Mouse (Mus musculus): ENCODE measurements around the gene Ppp1cc. TPM values are rescaled to one million over a fixed set of nuclear protein-coding genes. Genes with fewer than 3 reads are reported as not detected.
"Not testable (repeated sequence)": the region's sequence is repeated elsewhere in the genome, so short reads cannot be mapped to it uniquely, and the experiment has no call there.

Ppp1cc gene
- polyA plus RNA-seq, 1 experiment from 2014 or later: 114 TPM

DNA sequence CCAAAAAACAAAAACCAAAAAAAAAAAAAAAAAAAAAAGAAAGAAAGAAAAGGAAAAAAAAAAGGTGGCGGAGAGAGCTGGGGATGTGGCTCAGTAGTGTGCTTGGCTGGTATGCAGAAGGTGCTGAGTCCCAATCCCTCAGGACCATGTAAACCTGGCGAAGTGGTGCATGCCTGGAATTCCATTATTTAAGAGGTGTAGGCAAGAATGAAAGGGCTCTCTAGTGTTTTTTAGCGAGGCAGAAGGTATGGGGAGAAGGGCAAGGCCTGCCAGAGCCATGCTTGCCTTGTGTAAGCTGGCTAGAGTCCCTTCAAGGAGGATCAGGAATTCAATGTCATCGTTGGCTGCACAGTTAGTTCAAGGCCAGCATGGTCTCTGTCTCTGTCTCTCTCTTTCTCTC is 13.3 kb upstream of the Ppp1cc start:
- Histone ChIP-seq H3K4me2 (ENCODE audit: low read depth, low read length) (peak overlapping the region; percentile 71), H3K4me3 (ENCODE audit: low read depth, low read length) (peak overlapping the region; percentile 58; the same call in 1 of the 2 replicates), H3K9ac (ENCODE audit: low read depth, low read length) (no peak overlapping the region), H3K27ac (ENCODE audit: low read length) (peak overlapping the region; percentile 83), H3K4me1 (ENCODE audit: control insufficient read depth, low read depth, low read length) (peaks cover 12% of the 10 kb centered on the region), H3K9me3 (replicated peaks; ENCODE audit: control insufficient read depth, low read length) (no peaks in the 10 kb centered on the region), H3K36me3 (ENCODE audit: control insufficient read depth, insufficient read depth) (no peaks in the 10 kb centered on the region), H3K27me3 (ENCODE audit: control insufficient read depth, insufficient read depth, low read depth, low read length) (no peaks in the 10 kb centered on the region)
- ATAC-seq (ENCODE audit: low read depth): no peak
- WGBS (ENCODE audit: insufficient replicate concordance): 57% methylated on average over 4 of the region's 4 CpGs

DNA sequence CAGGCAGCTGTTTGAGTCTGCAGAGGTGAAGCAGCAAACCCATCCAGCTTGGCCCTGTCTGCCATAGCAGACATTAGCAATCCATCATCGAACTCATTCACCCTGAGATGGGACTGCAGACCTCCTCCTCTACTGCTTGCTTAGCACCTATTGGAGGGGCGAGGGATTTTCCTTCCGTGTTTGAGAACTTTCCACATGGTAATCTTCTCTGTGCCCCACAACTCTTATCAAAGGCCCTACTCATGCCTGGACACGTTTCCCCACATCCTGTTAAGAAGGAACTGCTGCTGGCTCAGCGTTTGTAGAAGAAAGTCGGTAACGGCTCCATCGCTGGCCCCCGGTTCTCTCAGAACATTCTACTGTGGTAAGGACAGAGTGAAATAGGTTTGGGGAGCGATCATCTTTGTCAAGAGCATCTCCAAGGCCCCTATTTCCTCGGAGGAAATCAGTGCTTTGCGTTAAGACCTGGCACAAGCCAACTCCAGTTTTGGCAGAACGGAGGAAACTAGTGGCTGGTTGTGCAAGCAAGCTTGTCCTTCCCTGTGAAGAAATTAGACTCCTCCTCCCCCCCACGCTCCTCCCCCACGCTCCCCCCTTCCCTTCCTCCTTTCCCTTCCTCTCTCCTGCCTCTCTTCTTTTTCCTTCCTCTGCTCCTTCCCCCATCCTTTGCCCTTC is 12.6 kb upstream of the Ppp1cc start:
- no peaks in the 10 kb centered on the region for H3K36me3 ChIP-seq (ENCODE audit: control insufficient read depth, insufficient read depth)
- peak overlapping the region; percentile 54 for H3K9ac ChIP-seq (ENCODE audit: low read depth, low read length)
- H3K27me3 ChIP-seq (ENCODE audit: control insufficient read depth, insufficient read depth, low read depth, low read length): no peaks in the 10 kb centered on the region
- peak overlapping the region; percentile 58 for H3K4me3 ChIP-seq (ENCODE audit: low read depth, low read length)
- peak overlapping the region; percentile 83 for H3K27ac ChIP-seq (ENCODE audit: low read length)
- 8% methylated on average over 15 of the region's 15 CpGs for WGBS (ENCODE audit: insufficient replicate concordance)
- peaks cover 12% of the 10 kb centered on the region for H3K4me1 ChIP-seq (ENCODE audit: control insufficient read depth, low read depth, low read length)
- ATAC-seq (ENCODE audit: low read depth): peak; percentile 63
- H3K4me2 ChIP-seq (ENCODE audit: low read depth, low read length): peak overlapping the region; percentile 71
- no peaks in the 10 kb centered on the region for H3K9me3 ChIP-seq (replicated peaks; ENCODE audit: control insufficient read depth, low read length)

DNA sequence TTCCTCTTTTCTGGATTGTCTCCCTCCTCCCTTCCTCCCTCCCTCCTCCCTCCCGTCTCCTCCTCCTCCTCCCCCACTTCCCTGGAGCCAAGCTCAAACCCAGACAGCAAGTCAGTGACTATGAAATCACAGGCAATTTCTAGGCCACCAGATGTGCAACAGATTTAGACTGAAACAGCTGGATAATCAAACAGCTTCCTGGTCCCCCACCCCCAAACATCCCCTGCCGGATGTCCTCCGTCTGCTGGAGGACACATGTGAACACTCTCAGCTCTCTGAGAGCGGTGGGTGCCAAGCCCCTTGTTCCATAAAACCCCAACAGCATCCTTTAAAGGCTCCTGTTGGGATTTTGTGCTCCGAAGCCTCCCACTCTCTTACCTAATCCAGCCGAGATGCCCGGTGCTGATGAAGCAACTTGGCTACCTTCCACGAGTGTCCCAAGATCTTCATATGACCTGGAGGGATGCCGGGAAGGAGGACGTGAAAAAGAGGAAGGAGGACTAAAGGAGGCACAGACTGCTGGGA is 12.0 kb upstream of the Ppp1cc start:
- Histone ChIP-seq H3K36me3 (ENCODE audit: control insufficient read depth, insufficient read depth) (no peaks in the 10 kb centered on the region), H3K9me3 (replicated peaks; ENCODE audit: control insufficient read depth, low read length) (no peaks in the 10 kb centered on the region), H3K4me3 (ENCODE audit: low read depth, low read length) (peak overlapping the region; percentile 58), H3K27me3 (ENCODE audit: control insufficient read depth, insufficient read depth, low read depth, low read length) (no peaks in the 10 kb centered on the region), H3K9ac (ENCODE audit: low read depth, low read length) (no peak overlapping the region), H3K27ac (ENCODE audit: low read length) (peak overlapping the region; percentile 46), H3K4me1 (ENCODE audit: control insufficient read depth, low read depth, low read length) (peaks cover 12% of the 10 kb centered on the region), H3K4me2 (ENCODE audit: low read depth, low read length) (peak overlapping the region; percentile 71)
- WGBS (ENCODE audit: insufficient replicate concordance): 20% methylated on average over 10 of the region's 10 CpGs
- peak; percentile 4; the same call in 1 of the 2 replicates for ATAC-seq (ENCODE audit: low read depth)

DNA sequence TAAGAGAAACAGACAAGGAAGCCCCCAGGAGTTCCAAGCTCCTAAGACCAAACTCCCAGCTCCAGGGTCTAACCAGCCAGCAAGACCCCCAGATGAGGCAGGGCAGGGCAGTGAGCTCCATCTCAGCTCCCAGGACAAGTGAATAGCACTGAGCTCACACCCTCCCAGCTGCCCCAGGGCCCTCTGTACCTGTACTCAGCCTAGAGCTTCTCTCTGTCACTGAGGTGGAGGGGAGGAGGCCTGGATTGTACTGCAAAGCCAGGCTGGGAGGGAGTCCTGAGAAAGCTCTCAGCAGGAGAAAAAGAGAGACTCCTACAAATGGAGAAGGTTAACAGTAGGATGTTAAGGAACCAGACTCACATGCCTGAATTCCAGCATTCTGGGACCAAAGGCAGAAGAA is 11.5 kb upstream of the Ppp1cc start:
- Histone ChIP-seq H3K27me3 (ENCODE audit: control insufficient read depth, insufficient read depth, low read depth, low read length) (no peaks in the 10 kb centered on the region), H3K9ac (ENCODE audit: low read depth, low read length) (no peak overlapping the region), H3K4me3 (ENCODE audit: low read depth, low read length) (no peak overlapping the region), H3K36me3 (ENCODE audit: control insufficient read depth, insufficient read depth) (no peaks in the 10 kb centered on the region), H3K4me2 (ENCODE audit: low read depth, low read length) (no peak overlapping the region), H3K27ac (ENCODE audit: low read length) (peak overlapping the region; percentile 11), H3K9me3 (replicated peaks; ENCODE audit: control insufficient read depth, low read length) (no peaks in the 10 kb centered on the region), H3K4me1 (ENCODE audit: control insufficient read depth, low read depth, low read length) (peaks cover 12% of the 10 kb centered on the region)
- no peak for ATAC-seq (ENCODE audit: low read depth)

GRCm38 (mm10) chr5:122148107-122148506 is 10.0 kb upstream of the Ppp1cc start:
- WGBS (ENCODE audit: insufficient replicate concordance): 75% methylated on average over 1 of the region's 1 CpGs
- ATAC-seq (ENCODE audit: low read depth): no peak
- H3K27ac ChIP-seq (ENCODE audit: low read length): no peak overlapping the region

GRCm38 (mm10) chr5:122149259-122149658 is 8.8 kb upstream of the Ppp1cc start:
- 45% methylated on average over 4 of the region's 4 CpGs for WGBS (ENCODE audit: insufficient replicate concordance)
- H3K27me3 ChIP-seq (ENCODE audit: control insufficient read depth, insufficient read depth, low read depth, low read length): no peaks in the 10 kb centered on the region

More at GRCm38 (mm10) chr5:122148107-122148506, 10.0 kb upstream of the Ppp1cc start:
- H3K36me3 ChIP-seq (ENCODE audit: control insufficient read depth, insufficient read depth): no peaks in the 10 kb centered on the region
- H3K27me3 ChIP-seq (ENCODE audit: control insufficient read depth, insufficient read depth, low read depth, low read length): no peaks in the 10 kb centered on the region
- no peak overlapping the region for H3K4me3 ChIP-seq (ENCODE audit: low read depth, low read length)
- H3K9me3 ChIP-seq (replicated peaks; ENCODE audit: control insufficient read depth, low read length): no peaks in the 10 kb centered on the region
- peaks cover 12% of the 10 kb centered on the region for H3K4me1 ChIP-seq (ENCODE audit: control insufficient read depth, low read depth, low read length)
- no peak overlapping the region for H3K4me2 ChIP-seq (ENCODE audit: low read depth, low read length)
- no peak overlapping the region for H3K9ac ChIP-seq (ENCODE audit: low read depth, low read length)

DNA sequence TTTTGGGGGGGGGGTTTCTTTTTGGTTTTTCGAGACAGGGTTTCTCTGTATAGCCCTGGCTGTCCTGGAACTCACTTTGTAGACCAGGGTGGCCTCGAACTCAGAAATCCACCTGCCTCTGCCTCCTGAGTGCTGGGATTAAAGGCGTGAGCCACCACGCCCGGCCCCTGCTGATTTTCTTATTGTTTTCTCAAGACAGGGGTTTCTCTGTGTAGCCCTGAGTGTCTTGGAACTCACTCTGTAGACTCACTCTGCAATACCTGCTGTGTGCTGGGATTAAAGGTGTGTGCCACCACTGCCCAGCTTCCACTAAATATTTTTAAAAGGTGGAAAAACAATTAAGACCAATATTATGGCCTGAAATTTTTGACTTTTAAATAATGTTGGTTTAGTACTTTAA is 5.6 kb upstream of the Ppp1cc start:
- peaks cover 20% of the 10 kb centered on the region for H3K4me1 ChIP-seq (ENCODE audit: control insufficient read depth, low read depth, low read length)
- H3K9me3 ChIP-seq (replicated peaks; ENCODE audit: control insufficient read depth, low read length); H3K4me2 ChIP-seq (ENCODE audit: low read depth, low read length); ATAC-seq (ENCODE audit: low read depth); H3K27ac ChIP-seq (ENCODE audit: low read length); H3K27me3 ChIP-seq (ENCODE audit: control insufficient read depth, insufficient read depth, low read depth, low read length); H3K36me3 ChIP-seq (ENCODE audit: control insufficient read depth, insufficient read depth); H3K4me3 ChIP-seq (ENCODE audit: low read depth, low read length); H3K9ac ChIP-seq (ENCODE audit: low read depth, low read length): not testable (repeated sequence)
- WGBS (ENCODE audit: insufficient replicate concordance): 62% methylated on average over 5 of the region's 5 CpGs

More at GRCm38 (mm10) chr5:122149259-122149658, 8.8 kb upstream of the Ppp1cc start:
- H3K4me3 ChIP-seq (ENCODE audit: low read depth, low read length): no peak overlapping the region
- no peak overlapping the region for H3K4me2 ChIP-seq (ENCODE audit: low read depth, low read length)
- H3K9me3 ChIP-seq (replicated peaks; ENCODE audit: control insufficient read depth, low read length): no peaks in the 10 kb centered on the region
- H3K36me3 ChIP-seq (ENCODE audit: control insufficient read depth, insufficient read depth): no peaks in the 10 kb centered on the region
- peaks cover 12% of the 10 kb centered on the region for H3K4me1 ChIP-seq (ENCODE audit: control insufficient read depth, low read depth, low read length)
- no peak overlapping the region for H3K27ac ChIP-seq (ENCODE audit: low read length)
- H3K9ac ChIP-seq (ENCODE audit: low read depth, low read length): no peak overlapping the region
- ATAC-seq (ENCODE audit: low read depth): no peak

DNA sequence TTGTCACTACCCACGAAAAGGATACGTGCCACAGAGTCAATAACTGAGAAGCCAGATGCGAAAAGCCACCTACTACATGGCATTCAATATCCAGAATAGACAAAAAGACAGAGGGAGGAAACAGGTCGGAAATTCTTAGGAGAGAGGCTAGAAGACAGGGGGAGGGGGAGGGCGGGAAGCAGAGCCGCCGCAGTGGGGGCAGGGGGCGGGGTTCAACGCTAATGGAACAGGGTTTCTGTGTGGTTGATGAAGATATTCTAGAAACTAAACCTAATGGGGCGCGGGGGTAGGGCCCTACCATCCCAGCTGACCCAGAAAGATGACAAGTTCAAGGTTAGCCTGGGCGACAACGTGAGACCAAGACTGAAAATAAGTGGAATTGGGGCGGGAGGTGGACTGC is 4.1 kb upstream of the Ppp1cc start:
- Histone ChIP-seq H3K4me3 (ENCODE audit: low read depth, low read length) (no peak overlapping the region), H3K4me2 (ENCODE audit: low read depth, low read length) (no peak overlapping the region), H3K9ac (ENCODE audit: low read depth, low read length) (no peak overlapping the region), H3K9me3 (replicated peaks; ENCODE audit: control insufficient read depth, low read length) (no peaks in the 10 kb centered on the region), H3K4me1 (ENCODE audit: control insufficient read depth, low read depth, low read length) (peaks cover 21% of the 10 kb centered on the region), H3K27ac (ENCODE audit: low read length) (no peak overlapping the region), H3K36me3 (ENCODE audit: control insufficient read depth, insufficient read depth) (no peaks in the 10 kb centered on the region), H3K27me3 (ENCODE audit: control insufficient read depth, insufficient read depth, low read depth, low read length) (no peaks in the 10 kb centered on the region)
- no peak for ATAC-seq (ENCODE audit: low read depth)
- whole genome bisulfite sequencing (ENCODE audit: insufficient replicate concordance): 22% methylated on average over 13 of the region's 14 CpGs

DNA sequence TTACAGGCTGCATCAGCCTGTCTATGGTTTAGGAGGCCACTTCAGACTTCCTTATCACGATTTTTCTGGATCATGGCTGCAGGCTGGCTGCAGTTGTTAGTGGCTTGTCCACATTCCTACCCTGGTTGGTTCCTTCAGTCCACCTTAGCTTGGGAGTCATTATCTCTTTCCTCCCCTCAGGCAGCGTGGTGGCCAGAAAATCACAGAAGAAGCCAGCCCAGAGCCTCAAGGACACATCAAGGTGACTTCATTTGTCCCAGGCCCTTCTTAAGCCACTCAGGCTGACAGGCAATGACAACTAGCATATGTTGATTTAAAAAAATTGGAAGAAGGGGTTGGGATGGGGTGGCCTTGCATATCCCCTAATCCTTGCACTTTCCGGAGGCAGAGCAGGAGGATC is 3.3 kb upstream of the Ppp1cc start:
- Histone ChIP-seq H3K27me3 (ENCODE audit: control insufficient read depth, insufficient read depth, low read depth, low read length) (no peaks in the 10 kb centered on the region), H3K36me3 (ENCODE audit: control insufficient read depth, insufficient read depth) (no peaks in the 10 kb centered on the region), H3K9me3 (replicated peaks; ENCODE audit: control insufficient read depth, low read length) (no peaks in the 10 kb centered on the region), H3K4me3 (ENCODE audit: low read depth, low read length) (no peak overlapping the region), H3K4me1 (ENCODE audit: control insufficient read depth, low read depth, low read length) (peaks cover 25% of the 10 kb centered on the region), H3K9ac (ENCODE audit: low read depth, low read length) (no peak overlapping the region), H3K4me2 (ENCODE audit: low read depth, low read length) (no peak overlapping the region), H3K27ac (ENCODE audit: low read length) (peak overlapping the region; percentile 68)
- ATAC-seq (ENCODE audit: low read depth): no peak
- WGBS (ENCODE audit: insufficient replicate concordance): 55% methylated on average over 3 of the region's 3 CpGs

Measured in liver, embryonic 16.5 days (tissue).